Mouse (Mus musculus) brain, embryonic 14.5 days (tissue): ENCODE measurements at regions not wholly inside any gene's neighbourhood (a gene's known extent, or its start where the extent isn't known, plus 50 kb on each side); places are given as distances from the start of the nearest gene placed in this dataset.

Source experiments
- CTCF ChIP-seq: fragments of 200-500 bp; IDR thresholded peaks from 2 replicates; pipeline ENCODE4 v1.5.1; 2012; ENCODE audit warnings: inconsistent platforms, mild to moderate bottlenecking, moderate library complexity, borderline replicate concordance; ENCODE audit not compliant: insufficient read depth, insufficient read length; ENCODE audit errors: extremely low read depth
- POLR2A ChIP-seq: fragments of 200-500 bp; IDR thresholded peaks from 2 replicates; pipeline ENCODE4 v1.6.1; 2012; ENCODE audit warnings: mild to moderate bottlenecking, inconsistent platforms, borderline replicate concordance; ENCODE audit not compliant: poor library complexity, insufficient read depth, insufficient read length, severe bottlenecking; ENCODE audit errors: extremely low read depth

GRCm38 (mm10) chr12:112327411-112327810, 161.8 kb upstream of the A530016L24Rik start:
- TF ChIP-seq POLR2A (no peak), CTCF (no peak)
